Mouse (Mus musculus): ENCODE results near the gene Itga7. TPM values are rescaled to one million over a fixed set of nuclear protein-coding genes. Genes with fewer than 3 reads are reported as not detected.
A peak's percentile ranks its signal among the peaks of the same experiment; 100 is the strongest.

Itga7 gene
- polyA plus RNA-seq (2015; fragmentation: Nextera tagmentation; extraction: Ambion mirVana) = 2.9 and 3.8 TPM in 2 replicates

DNA sequence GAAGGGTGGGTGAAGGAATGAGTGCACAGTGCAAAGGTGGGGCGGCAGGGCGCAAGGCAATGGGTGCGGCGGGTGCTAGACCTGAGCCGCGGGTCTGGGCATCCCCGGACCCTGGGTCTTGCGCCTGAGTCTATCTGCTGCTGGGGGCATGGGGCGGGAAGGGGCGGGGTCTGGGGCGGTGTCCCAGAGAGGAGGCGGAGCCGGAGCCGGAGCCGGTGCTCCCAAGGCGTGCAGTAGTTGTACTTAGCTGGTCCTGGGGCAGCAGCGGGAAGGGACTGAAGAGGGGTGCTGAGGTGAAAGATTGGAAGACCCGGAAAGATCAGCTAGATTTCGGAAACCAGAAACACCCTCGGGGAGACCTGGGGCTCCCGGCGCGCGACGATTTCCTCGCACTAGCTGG, at the start of gene Itga7:
Gene Itga7 (plus strand): TSS at position 245 of the 400 bp plus-strand sequence.
- H3K27ac ChIP-seq = no peak within 1 kb of the TSS
- ATAC-seq = peak; percentile 87
- H3K9ac ChIP-seq = peak within 1 kb of the TSS; percentile 37
- peak within 1 kb of the TSS; percentile 88 for H3K4me2 ChIP-seq (replicated peaks)
- H3K27me3 ChIP-seq (replicated peaks) = peaks cover 50% of the 10 kb centered on the region
- peak within 1 kb of the TSS; percentile 44 for H3K4me3 ChIP-seq (replicated peaks)
- no peaks in the 10 kb centered on the region for H3K9me3 ChIP-seq
- under 1% methylated on average over 26 of the region's 26 CpGs for WGBS
- H3K36me3 ChIP-seq = no peaks in the 10 kb centered on the region
- H3K4me1 ChIP-seq (replicated peaks) = peaks cover 10% of the 10 kb centered on the region

DNA sequence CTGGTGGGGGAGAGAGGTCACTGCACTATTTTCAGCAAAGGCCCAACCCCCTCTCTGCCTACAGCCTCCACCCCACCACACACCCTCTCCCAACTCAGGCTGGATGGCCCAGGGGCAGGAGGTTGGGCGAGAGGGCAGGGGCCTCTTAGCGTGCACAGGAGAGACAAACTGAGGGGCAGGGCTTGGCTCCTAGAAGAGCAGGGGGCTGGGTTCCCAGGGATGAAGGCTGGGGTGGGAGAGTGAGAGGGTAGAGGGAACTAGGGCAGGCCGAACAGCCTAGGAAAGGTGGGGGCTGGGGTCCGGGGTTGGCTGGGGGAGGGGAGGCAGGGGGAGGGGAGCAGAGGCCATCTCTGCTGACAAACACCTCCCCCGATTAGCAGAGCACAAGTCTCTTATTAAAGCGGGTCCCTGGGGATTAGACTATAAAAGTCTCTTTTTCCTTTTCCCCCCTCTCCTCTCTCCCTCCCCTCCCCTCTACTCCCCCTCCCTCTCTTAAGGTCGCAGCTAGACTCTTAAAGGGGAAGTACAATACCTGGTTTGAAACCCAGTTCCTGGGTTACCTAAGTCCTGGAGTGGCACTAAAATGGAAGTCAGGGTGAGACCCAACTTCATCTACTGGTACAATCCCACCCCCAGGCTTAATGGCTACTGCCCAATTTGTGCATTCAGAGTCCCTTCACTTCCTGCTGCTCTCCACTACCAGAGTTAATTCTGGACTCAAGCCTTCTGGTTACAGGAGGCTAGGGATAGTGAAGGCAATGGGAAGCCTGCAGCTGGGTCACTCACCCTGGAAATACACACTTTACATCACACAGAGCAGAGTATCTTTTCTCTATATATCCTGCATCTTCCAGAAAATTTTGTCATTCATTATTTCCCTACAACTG, 44.4 kb upstream of the Itga7 start:
- H3K4me1 ChIP-seq (replicated peaks) = peaks cover 21% of the 10 kb centered on the region
- peak overlapping the region; percentile 92 for H3K4me2 ChIP-seq (replicated peaks)
- peak overlapping the region; percentile 28; the same call in 1 of the 2 replicates for H3K9ac ChIP-seq
- H3K36me3 ChIP-seq = no peaks in the 10 kb centered on the region
- H3K4me3 ChIP-seq (replicated peaks) = peak overlapping the region; percentile 26
- H3K9me3 ChIP-seq = no peaks in the 10 kb centered on the region
- H3K27me3 ChIP-seq (replicated peaks) = 0 out of 2 replicates have a peak, but pooled peaks cover 4% of the 10 kb centered on the region
- 0 out of 2 replicates have a peak, but pooled peaks have one; percentile 4 for ATAC-seq
- 1% methylated on average over 7 of the region's 7 CpGs for WGBS
- peak overlapping the region; percentile 48; the same call in 1 of the 2 replicates for H3K27ac ChIP-seq

DNA sequence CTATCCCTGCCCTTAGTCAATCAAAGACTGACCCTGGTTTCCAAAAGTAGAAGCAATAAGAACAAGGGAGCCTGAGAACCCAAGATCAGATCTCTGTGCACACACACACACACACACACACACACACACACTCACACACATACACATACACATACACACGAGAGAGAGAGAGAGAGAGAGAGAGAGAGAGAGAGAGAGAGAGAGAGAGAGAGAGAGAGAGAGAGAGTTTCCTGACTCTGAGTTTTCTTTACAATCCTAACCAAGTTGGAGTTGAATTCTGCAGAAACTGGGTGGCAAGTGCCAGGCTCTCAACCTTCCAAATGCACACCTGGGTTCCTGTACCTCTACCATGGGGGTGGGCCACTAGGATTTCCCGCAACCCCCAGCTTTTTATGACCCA, 43.8 kb upstream of the Itga7 start:
- H3K9me3 ChIP-seq = no peaks in the 10 kb centered on the region
- no peak overlapping the region for H3K9ac ChIP-seq
- H3K4me1 ChIP-seq (replicated peaks) = peaks cover 21% of the 10 kb centered on the region
- no peaks in the 10 kb centered on the region for H3K36me3 ChIP-seq
- no peak for ATAC-seq
- 0 out of 2 replicates have a peak, but pooled peaks cover 4% of the 10 kb centered on the region for H3K27me3 ChIP-seq (replicated peaks)
- peak overlapping the region; percentile 92 for H3K4me2 ChIP-seq (replicated peaks)
- H3K4me3 ChIP-seq (replicated peaks) = peak overlapping the region; percentile 75
- H3K27ac ChIP-seq = no peak overlapping the region
- WGBS = 25% methylated on average over 1 of the region's 2 CpGs

DNA sequence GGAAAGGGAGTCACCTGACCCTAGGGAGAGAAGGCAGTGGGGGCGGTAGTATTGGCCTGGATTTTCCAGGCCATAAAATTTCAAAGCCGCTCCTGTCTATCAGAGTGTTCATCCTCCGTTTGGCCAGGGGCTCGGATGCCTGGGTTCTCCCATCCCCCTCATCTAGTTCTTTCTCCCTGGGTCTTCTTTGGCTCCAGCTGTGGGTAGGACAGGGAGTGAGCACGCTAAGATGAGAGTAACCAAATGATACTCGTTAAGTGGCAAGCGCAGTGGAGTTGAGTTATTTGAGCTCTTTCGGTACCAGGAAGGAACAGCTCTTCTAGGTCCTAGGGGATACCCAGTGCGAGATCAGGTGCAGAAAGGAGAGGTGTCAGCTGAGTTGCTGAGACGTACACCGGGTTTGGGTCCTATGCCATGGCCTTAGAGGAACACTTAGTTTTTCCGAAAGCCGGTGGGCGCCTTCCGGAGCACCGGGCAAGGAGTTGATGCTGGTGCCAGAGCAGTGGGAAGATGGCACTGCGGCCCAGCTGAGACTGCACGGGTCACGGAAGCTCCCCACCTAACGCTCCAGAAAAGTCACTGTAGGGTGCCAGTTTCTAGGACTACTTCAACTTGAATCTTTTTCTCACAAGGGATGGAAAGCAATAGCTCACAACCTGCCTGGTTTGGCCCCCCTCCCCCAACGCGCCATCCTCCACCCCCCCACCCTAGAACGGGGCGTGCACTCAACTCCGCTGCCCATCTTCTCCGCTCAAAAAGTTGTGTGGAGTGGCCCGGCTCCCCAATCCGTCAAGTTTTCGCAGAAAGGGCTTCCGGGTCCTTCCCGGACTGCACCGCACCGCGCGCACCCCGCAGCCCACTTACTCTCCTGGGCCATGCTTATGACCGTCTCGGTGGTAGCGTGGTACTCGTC, 43.0 kb upstream of the Itga7 start:
- H3K36me3 ChIP-seq = no peaks in the 10 kb centered on the region
- H3K4me1 ChIP-seq (replicated peaks) = peaks cover 21% of the 10 kb centered on the region
- under 1% methylated on average over 40 of the region's 40 CpGs for WGBS
- peak overlapping the region; percentile 92 for H3K4me2 ChIP-seq (replicated peaks)
- no peaks in the 10 kb centered on the region for H3K9me3 ChIP-seq
- 0 out of 2 replicates have a peak, but pooled peaks cover 4% of the 10 kb centered on the region for H3K27me3 ChIP-seq (replicated peaks)
- H3K4me3 ChIP-seq (replicated peaks) = peak overlapping the region; percentile 75
- H3K27ac ChIP-seq = peak overlapping the region; percentile 91
- peak overlapping the region; percentile 71 for H3K9ac ChIP-seq
- peak; percentile 1; the same call in 1 of the 2 replicates for ATAC-seq

DNA sequence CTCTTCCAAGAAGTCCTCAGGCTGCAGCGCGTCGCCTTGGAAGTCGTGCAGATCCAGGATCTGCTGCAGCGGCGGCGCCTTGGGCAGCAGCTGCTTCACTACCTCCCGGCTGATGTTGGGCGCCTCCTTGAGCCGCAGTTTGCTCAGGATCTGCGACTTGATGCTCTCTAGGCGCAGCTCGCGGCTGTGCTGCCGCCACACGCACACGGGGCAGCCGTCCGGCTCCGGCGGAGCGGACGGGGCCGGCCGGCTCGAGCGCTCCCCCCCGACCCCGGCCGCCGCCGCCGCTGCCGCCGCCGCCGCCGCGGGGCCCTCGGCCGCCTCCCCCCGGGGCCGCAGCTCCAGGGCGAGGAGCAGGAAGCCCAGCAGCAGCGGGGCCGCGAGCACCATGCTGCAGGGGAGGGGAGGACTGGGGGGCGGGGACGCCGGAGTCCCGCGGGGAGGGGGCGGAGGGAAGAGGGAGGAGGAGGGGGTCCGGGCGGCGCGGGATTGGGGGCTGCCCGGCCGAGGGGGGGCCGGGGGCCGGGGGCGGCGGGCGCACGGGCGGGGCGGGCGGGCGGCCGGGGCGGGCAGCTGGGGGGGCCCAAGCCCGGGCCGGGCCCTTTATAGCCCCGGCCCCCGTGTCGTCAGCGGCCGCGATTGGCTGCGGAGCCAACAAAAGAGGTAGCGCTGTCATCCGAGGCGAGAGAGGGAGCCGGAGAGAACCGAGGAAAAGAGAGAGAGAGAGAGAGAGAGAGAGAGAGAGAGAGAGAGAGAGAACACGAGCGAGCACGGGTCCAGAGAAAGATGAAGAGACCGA, 42.1 kb upstream of the Itga7 start, which contains the start of gene Gdf11:
Gene Gdf11 (minus strand): TSS at position 423 of the 799 bp plus-strand sequence.
- no peaks in the 10 kb centered on the region for H3K36me3 ChIP-seq
- no peaks in the 10 kb centered on the region for H3K9me3 ChIP-seq
- peak within 1 kb of the TSS; percentile 75 for H3K4me3 ChIP-seq (replicated peaks)
- under 1% methylated on average over 63 of the region's 89 CpGs for WGBS
- H3K4me1 ChIP-seq (replicated peaks) = peaks cover 29% of the 10 kb centered on the region
- ATAC-seq = peak; percentile 84
- H3K27me3 ChIP-seq (replicated peaks) = peaks cover 11% of the 10 kb centered on the region
- H3K9ac ChIP-seq = peak within 1 kb of the TSS; percentile 71
- peak within 1 kb of the TSS; percentile 92 for H3K4me2 ChIP-seq (replicated peaks)
- H3K27ac ChIP-seq = peak within 1 kb of the TSS; percentile 91

DNA sequence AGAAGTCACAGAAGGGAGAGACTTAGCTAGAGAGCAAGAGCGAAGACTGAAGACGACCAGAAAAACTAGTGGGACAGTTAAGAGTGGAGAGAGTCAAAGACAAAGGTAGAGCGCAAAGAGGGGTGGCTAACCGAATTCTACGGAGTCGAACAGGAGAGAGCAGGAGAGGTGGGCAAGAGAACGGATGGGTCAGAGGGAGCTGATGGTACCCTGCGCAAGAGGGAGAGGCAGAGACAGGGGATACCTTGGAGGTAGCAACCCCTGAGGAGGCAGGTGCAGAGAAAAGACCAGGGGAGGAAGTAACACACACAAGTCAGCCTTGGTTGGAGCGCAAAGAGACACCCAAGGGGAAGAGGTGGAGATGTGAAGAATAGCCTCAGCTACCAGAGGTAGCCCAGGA, 41.4 kb upstream of the Itga7 start:
- peak overlapping the region; percentile 92 for H3K4me2 ChIP-seq (replicated peaks)
- no peak for ATAC-seq
- peak overlapping the region; percentile 71 for H3K9ac ChIP-seq
- no peaks in the 10 kb centered on the region for H3K36me3 ChIP-seq
- H3K9me3 ChIP-seq = no peaks in the 10 kb centered on the region
- peaks cover 14% of the 10 kb centered on the region for H3K27me3 ChIP-seq (replicated peaks)
- H3K4me1 ChIP-seq (replicated peaks) = peaks cover 29% of the 10 kb centered on the region
- peak overlapping the region; percentile 91 for H3K27ac ChIP-seq
- WGBS = 6% methylated on average over 9 of the region's 9 CpGs
- peak overlapping the region; percentile 75 for H3K4me3 ChIP-seq (replicated peaks)

DNA sequence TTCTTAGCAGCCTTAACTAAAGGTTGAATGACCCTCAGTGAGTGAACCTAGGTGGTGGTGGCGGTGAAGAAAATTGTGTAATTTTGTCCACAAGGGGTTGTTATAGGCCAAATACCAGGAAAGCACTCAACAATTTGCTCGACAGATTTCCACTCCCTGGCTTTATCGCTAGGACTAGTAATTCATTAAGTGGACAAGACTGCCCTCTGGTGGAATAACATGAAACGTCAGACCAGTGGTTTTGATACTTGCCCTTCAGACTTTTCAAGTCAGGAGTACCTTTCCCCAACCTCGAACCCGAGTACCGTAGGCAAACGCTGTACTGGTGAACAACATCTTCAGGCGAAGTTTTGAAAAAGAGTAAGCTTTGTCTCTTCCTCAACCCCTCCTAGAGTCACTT, 38.2 kb upstream of the Itga7 start:
- H3K4me3 ChIP-seq (replicated peaks) = no peak overlapping the region
- peak; percentile 21; the same call in 1 of the 2 replicates for ATAC-seq
- under 1% methylated on average over 9 of the region's 9 CpGs for WGBS

DNA sequence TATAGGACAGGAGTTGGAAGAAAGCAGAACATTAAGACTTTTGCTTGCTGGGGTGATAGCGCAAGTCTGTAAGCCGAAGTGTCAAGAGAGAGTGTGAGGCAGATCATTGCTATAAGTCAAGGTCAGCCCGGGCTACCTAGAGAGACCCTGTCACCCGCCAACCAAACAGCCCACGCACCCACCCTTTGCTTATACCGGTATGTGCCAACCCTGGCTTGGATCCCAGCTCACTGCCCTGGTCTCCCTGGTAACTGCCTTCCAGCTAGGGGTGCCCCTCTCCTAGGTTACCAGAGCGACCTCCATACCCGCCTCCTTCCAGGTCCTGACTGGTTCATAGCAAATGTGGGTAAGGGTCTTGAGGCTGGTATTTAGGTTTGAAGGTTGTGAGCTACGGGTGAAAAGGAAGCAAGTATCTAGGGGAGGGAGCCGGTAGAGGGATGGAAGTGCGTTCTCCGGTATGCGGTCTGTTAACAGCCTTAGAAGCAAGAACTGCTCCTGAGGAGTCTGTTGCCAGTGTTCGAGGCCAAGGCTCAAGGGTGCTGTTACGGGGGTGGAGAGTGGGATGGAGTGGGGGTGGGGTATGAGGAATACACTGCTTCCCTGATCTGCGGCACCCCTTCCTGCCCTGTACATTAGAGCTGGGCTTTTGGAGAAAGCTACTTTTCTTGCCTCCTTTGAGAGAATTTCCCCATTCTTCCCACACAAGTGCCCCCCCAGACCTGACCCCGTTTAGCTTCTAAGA, 37.5 kb upstream of the Itga7 start:
- Histone ChIP-seq H3K9me3 (no peaks in the 10 kb centered on the region), H3K27ac (no peak overlapping the region), H3K27me3 (replicated peaks) (peaks cover 14% of the 10 kb centered on the region), H3K4me2 (replicated peaks) (peak overlapping the region; percentile 33), H3K9ac (no peak overlapping the region), H3K36me3 (no peaks in the 10 kb centered on the region), H3K4me3 (replicated peaks) (no peak overlapping the region), H3K4me1 (replicated peaks) (peaks cover 8% of the 10 kb centered on the region; the same call in 1 of the 2 replicates)
- 5% methylated on average over 17 of the region's 17 CpGs for WGBS
- no peak for ATAC-seq

More for the DNA sequence above, 38.2 kb upstream of the Itga7 start:
- H3K27me3 ChIP-seq (replicated peaks) = peaks cover 14% of the 10 kb centered on the region
- H3K9ac ChIP-seq = no peak overlapping the region
- H3K27ac ChIP-seq = no peak overlapping the region
- H3K4me2 ChIP-seq (replicated peaks) = peak overlapping the region; percentile 33
- peaks cover 11% of the 10 kb centered on the region for H3K4me1 ChIP-seq (replicated peaks)
- H3K9me3 ChIP-seq = no peaks in the 10 kb centered on the region
- no peaks in the 10 kb centered on the region for H3K36me3 ChIP-seq

DNA sequence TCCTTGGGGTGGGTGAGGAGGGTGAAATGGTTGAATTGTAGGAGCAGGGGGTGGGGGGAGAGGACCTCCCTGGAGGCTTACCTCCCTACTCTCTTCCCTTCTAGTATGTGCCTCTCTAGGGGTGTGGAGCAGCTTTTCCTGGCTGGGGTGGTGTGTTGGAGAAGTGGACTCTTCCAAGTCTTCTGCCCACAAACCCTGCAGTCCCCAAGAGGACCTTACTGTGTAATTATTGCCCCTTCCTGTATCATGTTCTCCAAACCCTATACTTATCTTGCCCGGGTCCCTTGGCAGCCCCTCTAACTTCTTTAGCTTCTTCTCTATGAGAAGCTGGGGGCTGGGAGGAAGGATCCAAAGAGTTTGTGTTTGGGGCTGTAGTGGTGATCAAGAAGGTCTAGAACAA, 36.8 kb upstream of the Itga7 start:
- peaks cover 14% of the 10 kb centered on the region for H3K27me3 ChIP-seq (replicated peaks)
- no peak overlapping the region for H3K27ac ChIP-seq
- no peak for ATAC-seq
- H3K9ac ChIP-seq = no peak overlapping the region
- H3K4me3 ChIP-seq (replicated peaks) = no peak overlapping the region
- H3K4me2 ChIP-seq (replicated peaks) = no peak overlapping the region
- 50% methylated on average over 1 of the region's 1 CpGs for WGBS
- no peaks in the 10 kb centered on the region for H3K36me3 ChIP-seq
- H3K9me3 ChIP-seq = no peaks in the 10 kb centered on the region
- H3K4me1 ChIP-seq (replicated peaks) = peaks cover 8% of the 10 kb centered on the region; the same call in 1 of the 2 replicates

DNA sequence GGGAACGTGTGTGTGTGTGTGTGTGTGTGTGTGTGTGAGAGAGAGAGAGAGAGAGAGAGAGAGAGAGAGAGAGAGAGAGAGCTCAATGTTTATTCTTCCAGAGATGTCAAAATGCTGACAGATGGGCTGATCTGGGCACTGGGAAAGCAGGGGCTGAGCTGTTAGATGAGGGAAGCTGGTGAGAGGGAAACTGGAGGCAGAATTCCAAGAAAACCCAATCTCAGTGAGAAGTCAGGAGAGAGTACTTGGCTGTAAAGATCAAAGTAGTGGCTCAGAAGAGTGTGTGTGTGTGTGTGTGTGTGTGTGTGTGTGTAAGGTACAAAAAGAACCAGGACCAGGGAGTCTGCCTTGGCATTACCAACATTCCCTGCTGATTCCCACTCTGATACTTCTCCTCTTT, 36.1 kb upstream of the Itga7 start:
- no peaks in the 10 kb centered on the region for H3K9me3 ChIP-seq
- H3K4me2 ChIP-seq (replicated peaks) = no peak overlapping the region
- H3K9ac ChIP-seq = no peak overlapping the region
- peaks cover 11% of the 10 kb centered on the region for H3K27me3 ChIP-seq (replicated peaks)
- no peak for ATAC-seq
- H3K27ac ChIP-seq = no peak overlapping the region
- no peaks in the 10 kb centered on the region for H3K36me3 ChIP-seq
- no peak overlapping the region for H3K4me3 ChIP-seq (replicated peaks)
- H3K4me1 ChIP-seq (replicated peaks) = 0 out of 2 replicates have a peak, but pooled peaks cover 8% of the 10 kb centered on the region
- 5% methylated on average over 1 of the region's 1 CpGs for WGBS
